Mouse (Mus musculus) cortical plate, adult 2 months (tissue): Measurements from ENCODE around the gene Ncoa3. TPM values are rescaled to one million over a fixed set of nuclear protein-coding genes. Genes with fewer than 3 reads are reported as not detected.

Experiments used
- H3K27ac ChIP-seq: fragments of 200-500 bp; 2 replicates; pipeline ENCODE4 v1.5.1; 2012; ENCODE audit warnings: low read length, control low read depth, inconsistent platforms; ENCODE audit not compliant: insufficient read depth
- H3K4me1 ChIP-seq: fragments of 200-500 bp; 2 replicates; pipeline ENCODE4 v1.6.1; 2011; ENCODE audit warnings: low read length; ENCODE audit not compliant: control insufficient read depth, insufficient read depth
- H3K4me3 ChIP-seq: fragments of 200-500 bp; 2 replicates; pipeline ENCODE4 v1.5.1; 2011; ENCODE audit warnings: mild to moderate bottlenecking, low read length, control low read depth; ENCODE audit not compliant: insufficient read depth
- CTCF ChIP-seq: fragments of 200-500 bp; IDR thresholded peaks from 2 replicates; pipeline ENCODE4 v1.5.1; 2011; ENCODE audit warnings: mild to moderate bottlenecking, control low read depth, low read length; ENCODE audit not compliant: insufficient read depth; ENCODE audit errors: extremely low read depth
- POLR2A ChIP-seq: fragments of 200-500 bp; IDR thresholded peaks from 2 replicates; pipeline ENCODE4 v1.6.1; 2011; ENCODE audit warnings: mild to moderate bottlenecking, low read length, control low read depth; ENCODE audit not compliant: insufficient read depth; ENCODE audit errors: extremely low read depth
- polyA plus RNA-seq: library from polyadenylated mRNA; depleted of rRNA; stranded (reverse); fragments of >200 nt; gene quantifications from 2 replicates; pipeline ENCODE4 v1.2.3, GENCODE M21; 2012

Ncoa3 gene
- polyA plus RNA-seq, 1 experiment: 32.8 TPM

DNA sequence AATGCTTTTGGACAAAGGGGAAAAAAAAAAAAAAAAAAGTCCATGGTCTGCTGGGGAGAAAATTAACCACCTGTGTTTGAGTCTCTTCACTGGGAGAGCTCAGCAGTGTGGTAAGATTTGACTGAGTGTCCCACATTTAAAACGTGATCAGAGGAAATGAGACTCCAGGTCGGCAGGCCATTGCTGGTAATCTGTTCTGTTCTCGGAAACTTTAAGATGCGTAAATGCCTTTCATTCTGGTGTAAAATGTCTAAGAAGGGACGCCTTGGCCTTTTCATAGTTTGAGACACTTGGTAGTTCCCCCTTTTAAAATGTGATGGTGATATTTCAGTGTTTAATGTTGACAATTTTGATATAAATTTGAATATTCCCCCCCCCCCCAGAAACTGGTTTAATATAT, 7.8 kb downstream of the Ncoa3 start:
- H3K4me3 ChIP-seq: no peak overlapping the region
- peak overlapping the region; percentile 37; the same call in 1 of the 2 replicates for H3K27ac ChIP-seq
- no peak for TF ChIP-seq POLR2A
- no peak for TF ChIP-seq CTCF
- H3K4me1 ChIP-seq: peaks cover 4% of the 10 kb centered on the region

DNA sequence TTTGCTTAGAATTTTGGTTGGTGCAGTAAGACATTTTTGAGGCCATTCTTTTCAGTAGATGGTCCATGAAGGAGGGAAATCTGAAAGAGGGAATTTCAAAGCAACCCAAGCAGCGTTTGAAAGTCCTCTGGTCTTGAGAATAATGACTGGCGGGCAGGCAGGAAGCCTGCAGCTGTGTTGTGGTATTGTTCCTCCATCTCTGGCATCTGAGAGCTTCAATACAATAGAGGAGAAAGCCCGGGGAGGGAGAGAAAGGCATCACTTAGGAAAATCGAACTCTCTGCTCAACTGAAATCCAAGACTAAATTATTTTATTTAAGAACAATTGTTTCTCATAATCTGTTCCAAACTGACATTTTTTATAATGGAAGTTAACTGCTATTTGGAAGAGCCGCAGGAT, 8.3 kb downstream of the Ncoa3 start:
- TF ChIP-seq POLR2A (no peak), CTCF (no peak)
- Histone ChIP-seq H3K4me3 (no peak overlapping the region), H3K4me1 (peaks cover 4% of the 10 kb centered on the region), H3K27ac (0 out of 2 replicates have a peak overlapping the region, but pooled peaks have one; percentile 17)

DNA sequence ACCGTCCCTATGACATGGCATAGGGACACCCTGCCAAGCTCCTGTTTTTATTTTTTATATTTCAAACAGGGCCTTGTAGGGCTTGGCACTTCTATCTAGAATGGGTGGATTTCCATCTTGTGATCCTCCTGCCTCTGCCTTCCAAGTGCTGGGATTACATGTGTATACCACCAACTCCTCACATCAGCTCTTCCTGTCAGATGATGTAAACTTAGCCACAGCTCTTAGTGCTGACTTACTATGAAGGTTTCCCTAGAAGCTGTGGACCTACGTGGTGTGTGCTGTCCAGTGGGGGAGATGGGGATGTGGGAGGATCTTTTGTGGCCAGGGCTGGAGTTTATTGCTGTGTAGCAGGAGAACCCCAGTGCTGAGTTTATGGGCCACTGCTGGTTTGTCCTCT, 8.9 kb downstream of the Ncoa3 start:
- H3K4me1 ChIP-seq: peaks cover 4% of the 10 kb centered on the region
- no peak overlapping the region for H3K4me3 ChIP-seq
- TF ChIP-seq CTCF (no peak), POLR2A (no peak)
- 0 out of 2 replicates have a peak overlapping the region, but pooled peaks have one; percentile 17 for H3K27ac ChIP-seq

DNA sequence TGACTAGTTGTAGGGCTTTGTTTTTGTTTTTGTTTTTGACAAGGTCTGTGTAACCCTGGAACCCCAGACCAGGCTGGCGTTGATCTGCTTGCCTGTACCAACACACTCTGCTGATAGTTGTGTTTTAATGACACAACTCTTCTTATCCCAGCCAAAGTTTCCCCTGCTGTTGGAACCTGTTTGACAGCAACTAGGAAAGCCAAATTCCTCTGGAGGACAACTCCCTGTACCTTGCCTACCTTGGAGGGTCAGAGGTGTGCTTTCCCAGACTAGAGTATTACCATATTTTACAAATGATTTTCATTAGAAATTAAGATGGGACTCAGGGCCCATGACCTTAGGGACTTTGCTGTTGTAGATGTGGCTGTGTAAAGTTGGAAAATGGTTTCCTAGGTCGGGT, 9.3 kb downstream of the Ncoa3 start:
- peaks cover 4% of the 10 kb centered on the region for H3K4me1 ChIP-seq
- H3K4me3 ChIP-seq: no peak overlapping the region
- TF ChIP-seq CTCF (no peak), POLR2A (no peak)
- no peak overlapping the region for H3K27ac ChIP-seq

DNA sequence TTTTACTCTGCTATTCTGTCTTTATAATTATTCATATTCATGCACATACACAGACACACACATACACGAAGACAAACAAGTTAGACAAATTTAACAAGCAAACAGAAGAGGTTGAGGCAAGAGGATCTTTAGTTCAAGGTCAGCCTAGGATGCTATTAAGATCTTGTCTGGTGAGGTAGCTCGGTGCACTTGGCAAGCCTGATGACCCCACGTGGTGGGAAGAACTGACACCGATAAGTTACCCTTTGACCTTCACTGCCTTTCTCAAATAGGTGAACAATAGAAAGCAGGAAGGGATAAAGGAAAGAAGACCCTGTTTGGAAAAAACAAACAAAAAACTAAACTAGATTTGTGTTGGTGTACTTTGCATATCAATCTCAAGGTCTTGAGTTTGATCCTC, 10.0 kb downstream of the Ncoa3 start:
- no peak for TF ChIP-seq POLR2A
- TF ChIP-seq CTCF: no peak
- no peak overlapping the region for H3K4me3 ChIP-seq
- H3K27ac ChIP-seq: no peak overlapping the region
- H3K4me1 ChIP-seq: peaks cover 4% of the 10 kb centered on the region

DNA sequence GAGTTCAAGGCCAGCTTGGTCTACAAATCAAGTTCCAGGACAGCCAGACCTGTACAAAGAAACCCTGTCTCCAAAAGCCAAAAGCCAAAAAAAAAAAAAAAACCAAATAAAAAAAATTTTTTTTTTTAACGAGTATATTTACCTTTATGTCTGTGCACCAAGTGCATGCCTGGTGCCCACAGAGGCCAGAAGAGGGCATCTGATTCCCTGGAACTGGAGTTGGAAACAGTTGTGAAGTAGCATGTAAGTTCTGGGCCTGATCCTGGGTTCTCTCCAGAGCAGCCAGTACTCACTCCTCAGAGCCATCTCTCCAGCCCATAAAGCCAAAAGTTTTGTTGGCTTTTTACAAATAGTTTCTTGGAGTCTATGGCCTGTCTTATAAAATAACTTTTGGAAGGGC, 10.6 kb downstream of the Ncoa3 start:
- peaks cover 4% of the 10 kb centered on the region for H3K4me1 ChIP-seq
- H3K27ac ChIP-seq: no peak overlapping the region
- H3K4me3 ChIP-seq: no peak overlapping the region
- TF ChIP-seq CTCF (no peak), POLR2A (no peak)

DNA sequence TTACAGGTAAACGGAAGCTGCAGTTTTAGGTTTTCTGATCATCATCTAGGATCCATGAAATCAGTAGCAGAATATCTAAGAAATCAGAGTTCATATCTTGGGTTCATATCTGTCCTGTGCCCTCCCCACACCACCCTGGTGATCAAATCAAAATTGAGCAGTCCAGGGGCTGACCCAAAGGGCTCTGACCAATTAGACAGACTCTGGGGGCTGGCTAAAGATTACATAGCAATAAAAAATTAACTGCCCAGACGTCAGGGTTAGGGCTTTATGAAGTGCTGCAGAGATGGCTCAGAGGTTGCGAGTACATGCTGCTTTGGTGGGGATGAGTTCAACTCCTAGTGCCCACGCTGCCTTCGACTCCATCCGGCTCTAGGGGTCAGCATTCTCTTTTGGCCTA, 14.6 kb downstream of the Ncoa3 start:
- H3K4me1 ChIP-seq: peaks cover 11% of the 10 kb centered on the region; the same call in 1 of the 2 replicates
- H3K27ac ChIP-seq: no peak overlapping the region
- TF ChIP-seq POLR2A (no peak), CTCF (no peak)
- H3K4me3 ChIP-seq: no peak overlapping the region

DNA sequence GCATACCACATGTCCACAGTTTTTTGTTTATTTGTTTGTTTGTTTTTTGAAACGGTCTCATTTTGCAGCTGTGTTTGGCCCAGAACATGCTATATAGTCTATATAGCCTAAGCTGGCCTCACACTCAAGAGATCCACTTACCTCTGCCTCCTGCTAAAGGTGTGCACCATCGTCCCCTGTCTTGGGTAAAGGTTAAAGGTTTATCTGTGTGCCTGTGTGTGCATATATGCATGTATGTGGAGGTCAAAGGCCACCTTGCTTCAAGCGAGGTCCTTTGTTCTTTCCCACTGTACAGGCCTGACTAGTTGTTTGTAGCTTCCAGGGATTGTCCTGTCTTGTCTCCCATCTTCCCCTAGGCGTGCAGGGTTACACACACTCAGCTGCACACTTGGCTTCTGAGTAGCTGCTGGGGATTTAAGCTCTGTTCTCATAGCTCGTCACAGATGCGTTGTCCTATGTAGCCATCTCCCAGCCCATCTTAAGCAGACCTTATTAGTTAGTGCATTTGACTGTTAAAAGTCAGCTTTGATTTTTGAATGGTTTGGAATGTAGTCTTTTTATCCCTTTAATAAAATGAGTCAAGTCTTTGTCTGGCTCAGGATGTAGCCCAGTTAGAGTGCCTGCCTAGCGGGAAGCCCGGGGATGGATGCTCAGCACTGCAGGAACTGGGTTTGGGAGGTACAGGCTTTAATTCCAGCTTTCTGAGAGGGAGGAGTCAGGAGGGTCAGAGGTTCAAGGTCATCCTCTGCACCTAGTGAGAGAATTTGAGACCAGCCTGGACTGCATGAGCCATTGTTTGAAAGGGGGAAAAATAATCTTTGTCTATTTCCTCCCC, 16.3 kb downstream of the Ncoa3 start:
- H3K4me3 ChIP-seq: no peak overlapping the region

DNA sequence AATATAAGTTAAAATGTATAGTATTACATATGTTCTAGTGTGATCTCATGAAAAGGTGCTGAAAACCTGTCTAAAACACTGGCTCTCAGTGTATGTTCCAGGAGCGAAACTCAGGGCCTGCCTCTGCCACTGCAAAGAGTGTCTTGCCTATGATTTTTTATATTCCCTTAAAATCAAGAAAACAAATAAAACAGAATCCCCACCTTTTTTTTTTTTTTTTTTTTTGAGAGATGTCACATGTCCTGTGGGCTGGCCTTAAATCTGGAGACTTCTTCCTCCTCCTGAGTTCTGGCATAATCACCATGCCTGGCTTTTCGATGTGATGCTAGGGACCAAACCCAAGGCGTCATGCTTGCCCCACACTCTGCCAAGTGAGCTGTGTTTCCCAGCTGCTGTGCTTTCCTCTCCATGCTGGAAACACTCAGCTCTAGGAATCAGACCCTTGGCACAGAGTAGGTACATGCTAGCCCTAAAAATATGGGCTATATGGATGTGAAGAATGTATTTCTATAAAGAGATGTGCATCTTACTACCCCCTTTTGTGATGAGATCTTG, 17.0 kb downstream of the Ncoa3 start:
- Histone ChIP-seq H3K4me1 (peaks cover 13% of the 10 kb centered on the region; the same call in 1 of the 2 replicates), H3K4me3 (no peak overlapping the region), H3K27ac (peak overlapping the region; percentile 14)
- no peak for TF ChIP-seq POLR2A
- TF ChIP-seq CTCF: no peak

More for the DNA sequence above, 16.3 kb downstream of the Ncoa3 start:
- Histone ChIP-seq H3K4me1 (peaks cover 13% of the 10 kb centered on the region; the same call in 1 of the 2 replicates), H3K27ac (peak overlapping the region; percentile 23; the same call in 1 of the 2 replicates)
- no peak for TF ChIP-seq POLR2A
- TF ChIP-seq CTCF: no peak

DNA sequence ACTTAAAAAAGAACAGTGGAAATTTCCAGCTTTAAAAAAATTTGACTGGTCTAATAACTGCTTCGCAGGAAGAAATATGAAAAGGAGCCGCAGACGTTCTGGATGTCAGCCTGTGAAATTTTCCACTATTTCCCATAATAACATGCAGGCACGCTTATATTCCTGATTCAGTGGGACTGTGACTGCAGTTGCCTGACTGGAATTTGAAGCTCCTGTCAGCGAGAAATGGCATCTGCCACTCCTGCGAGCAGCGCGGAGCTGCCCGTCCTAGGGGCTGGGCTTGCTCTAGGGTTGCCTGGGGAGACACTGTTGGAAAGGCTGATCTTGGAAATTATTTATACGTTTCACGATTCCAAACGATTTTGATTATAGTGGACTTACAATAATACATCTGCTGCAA, 17.9 kb downstream of the Ncoa3 start:
- Histone ChIP-seq H3K4me3 (no peak overlapping the region), H3K4me1 (peaks cover 13% of the 10 kb centered on the region; the same call in 1 of the 2 replicates), H3K27ac (no peak overlapping the region)
- TF ChIP-seq POLR2A (no peak), CTCF (no peak)
